Mouse (Mus musculus) CD4-positive naive resting alpha-beta T cell, adult 76 days (primary cell): Measurements from ENCODE around the gene Dtd1. TPM values are rescaled to one million over a fixed set of nuclear protein-coding genes. Genes with fewer than 3 reads are reported as not detected.

ENCODE experiments used
- total RNA-seq: library from RNA; stranded (reverse); gene quantifications from one replicate; pipeline ENCODE4 v1.2.4, GENCODE M21; 2023

Dtd1 gene
- 25.9 TPM for total RNA-seq

GRCm38 (mm10) chr2:144599831-144600687 lies at the start of gene Dtd1:
TSS of gene Dtd1 (plus strand) at chr2:144599897.

GRCm38 (mm10) chr2:144550529-144550928 lies 49.2 kb upstream of the Dtd1 start, which contains the start of gene Rbbp9:
TSS of gene Rbbp9 (minus strand) at chr2:144550869.

GRCm38 (mm10) chr2:144555820-144556552 lies 43.7 kb upstream of the Dtd1 start, which contains the start of gene Sec23b:
TSS of gene Sec23b (plus strand) at chr2:144556229.

GRCm38 (mm10) chr2:144593951-144594651 lies 5.6 kb upstream of the Dtd1 start, which contains the start of gene Smim26:
TSS of gene Smim26 (plus strand) at chr2:144594054.

Other genes starting within 250 kb of the Dtd1 start
- gene Kat14, start 230.9 kb upstream of the Dtd1 start, total RNA-seq = 30.7 TPM
- gene Pet117, start 230.9 kb upstream of the Dtd1 start, total RNA-seq = not detected
- 0.97 TPM for gene Dzank1, start 72.5 kb upstream of the Dtd1 start, total RNA-seq
- 40.3 TPM for gene Polr3f, start 72.2 kb upstream of the Dtd1 start, total RNA-seq
- gene Rbbp9, start 49.0 kb upstream of the Dtd1 start, total RNA-seq = 2.6 TPM
- gene Sec23b, start 43.7 kb upstream of the Dtd1 start, total RNA-seq = 66.7 TPM
- gene Smim26, start 5.8 kb upstream of the Dtd1 start, total RNA-seq = 10.5 TPM
- gene Scp2d1, start 223.8 kb downstream of the Dtd1 start, total RNA-seq = not detected